Mouse (Mus musculus): ENCODE data around the gene Tmf1. TPM values are rescaled to one million over a fixed set of nuclear protein-coding genes. Genes with fewer than 3 reads are reported as not detected.

Tmf1 gene
- polyA plus RNA-seq (2012; rRNA removed) = 3.3 and 4.3 TPM in 2 replicates

DNA sequence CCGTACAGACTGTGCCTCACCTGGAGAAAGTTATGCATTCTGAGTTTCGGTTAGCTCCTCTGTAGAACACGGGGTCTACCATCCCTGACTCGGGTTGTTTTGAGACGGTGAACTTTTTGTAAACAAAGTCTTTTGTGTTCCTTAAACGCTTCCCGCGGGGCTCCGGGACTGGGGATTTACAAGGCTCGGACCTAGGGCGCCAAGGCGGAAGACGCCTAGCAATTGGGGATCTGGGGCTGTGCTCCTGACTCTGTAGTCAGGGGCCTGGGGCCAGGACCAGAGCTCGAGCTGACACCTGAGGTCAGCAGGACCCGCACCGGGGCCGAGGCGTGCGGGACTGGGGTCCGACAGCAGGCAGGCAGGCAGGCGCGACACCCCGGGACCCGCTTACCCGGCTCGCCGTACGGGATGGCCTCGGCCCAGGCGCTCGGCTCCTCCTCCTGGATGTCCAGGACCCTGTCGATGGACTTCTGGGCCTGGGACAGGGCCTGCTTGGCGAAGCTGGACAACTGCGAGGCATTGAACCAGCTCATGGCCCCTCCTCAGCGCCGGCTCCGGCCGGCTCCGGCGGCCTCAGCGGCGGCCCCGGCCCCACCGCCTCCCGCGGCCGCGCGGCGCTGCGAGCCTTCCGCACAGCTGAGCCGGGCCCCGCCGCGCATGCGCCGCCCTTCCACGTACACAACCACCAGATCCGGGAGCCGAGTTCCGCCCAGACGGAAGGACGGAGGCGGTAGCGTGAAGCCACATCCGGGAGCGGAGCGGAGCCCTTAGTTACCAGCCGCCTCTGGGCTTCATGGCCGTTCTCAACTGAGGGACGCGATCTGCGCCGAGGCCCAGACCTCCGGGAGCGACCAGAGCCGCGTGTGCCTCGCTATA is at the start of gene Tmf1:
Gene Tmf1 (minus strand): TSS at position 632 of the 876 bp plus-strand sequence.

GRCm38 (mm10) chr6:97210191-97210961 is 31.5 kb upstream of the Tmf1 start, which contains the start of gene Arl6ip5:
Gene Arl6ip5 (plus strand): TSS chr6:97210689.

DNA sequence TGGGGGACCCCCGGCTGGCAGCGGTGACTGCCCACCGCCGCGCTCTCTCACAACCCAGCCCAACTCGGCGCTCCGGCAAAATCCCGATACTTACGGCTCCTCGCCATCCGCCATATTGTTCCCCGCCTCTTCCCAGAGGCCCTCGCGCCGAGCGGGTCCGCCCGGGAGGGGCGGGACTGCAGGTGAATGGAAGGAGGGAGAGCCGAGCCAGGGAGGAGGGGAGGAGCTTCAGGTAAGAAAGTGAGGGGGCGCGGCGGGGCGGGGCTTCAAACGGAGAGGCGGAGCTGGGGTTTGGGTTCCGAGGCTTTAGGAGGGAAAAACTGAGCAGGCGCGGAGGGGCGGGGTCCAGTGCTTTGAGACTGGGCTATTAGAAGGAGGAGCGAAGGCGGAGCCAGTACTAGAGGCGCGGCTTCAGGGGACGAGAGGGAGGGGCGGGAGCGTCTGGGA is 26.5 kb upstream of the Tmf1 start, which contains the start of gene Uba3:
Gene Uba3 (minus strand): TSS at position 209 of the 447 bp plus-strand sequence.

DNA sequence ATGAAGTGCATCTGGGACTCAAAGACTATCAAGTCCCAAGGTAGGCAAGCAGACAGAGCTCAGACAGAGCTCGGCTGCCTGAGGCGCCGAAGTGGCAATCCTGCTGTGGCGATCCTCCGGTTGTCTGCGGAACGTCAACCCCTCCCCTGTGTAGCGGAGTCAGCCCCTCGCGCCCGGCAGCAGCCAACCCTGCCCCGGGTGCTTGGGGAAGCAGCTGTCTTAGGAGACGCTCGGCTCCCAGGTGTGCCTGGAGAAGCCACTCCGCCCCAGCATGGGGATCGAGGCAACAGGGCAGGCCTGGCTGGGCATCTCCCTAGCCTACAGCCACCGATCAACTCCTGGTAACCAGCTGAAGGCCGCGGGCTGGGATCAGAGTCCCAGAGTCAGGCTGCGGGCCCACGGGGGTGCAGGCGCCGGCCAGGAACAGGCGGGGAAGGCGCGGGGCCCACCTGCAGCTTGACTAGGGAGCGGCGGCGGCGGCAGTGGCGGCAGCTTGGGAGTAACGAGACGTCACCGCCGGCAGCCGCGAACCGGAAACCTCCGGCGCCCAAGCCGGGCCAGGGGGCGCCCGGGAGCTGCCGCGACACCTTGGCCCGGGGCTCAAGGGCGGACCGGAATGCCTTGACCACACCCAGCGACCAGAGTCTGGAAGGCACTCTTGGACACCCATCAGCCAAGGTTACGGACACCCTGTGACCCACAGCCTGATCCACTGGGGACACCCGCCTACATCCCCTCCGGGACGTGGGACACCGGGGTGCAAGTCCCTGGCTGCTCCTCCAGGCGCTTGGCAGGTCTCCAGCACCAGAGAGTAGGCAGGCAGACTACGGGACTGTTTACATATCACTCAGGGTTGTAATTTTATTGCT is 30.3 kb downstream of the Tmf1 start, which contains the start of gene Eogt:
Gene Eogt (minus strand): TSS at position 800 of the 869 bp plus-strand sequence.

Other genes starting within 250 kb of the Tmf1 start
- not detected in 2 replicates for gene Fam19a4, start 118.7 kb downstream of the Tmf1 start, polyA plus RNA-seq (2012; rRNA removed)
- 3.7 and 3.8 TPM in 2 replicates for gene Eogt, start 29.9 kb downstream of the Tmf1 start, polyA plus RNA-seq (2012; rRNA removed)
- 4.6 and 6.4 TPM in 2 replicates for gene Uba3, start 26.5 kb upstream of the Tmf1 start, polyA plus RNA-seq (2012; rRNA removed)
- gene Arl6ip5, start 31.6 kb upstream of the Tmf1 start, polyA plus RNA-seq (2012; rRNA removed) = 40.2 and 49.5 TPM in 2 replicates
- gene Lmod3, start 73.6 kb upstream of the Tmf1 start, polyA plus RNA-seq (2012; rRNA removed) = 0.05 TPM in 1 of 2 replicates, not detected in the other

Measured in colon, adult 2 months (tissue).